Mouse (Mus musculus) hindbrain, postnatal 0 days (tissue): ENCODE results near the gene Megf8. TPM values are rescaled to one million over a fixed set of nuclear protein-coding genes. Genes with fewer than 3 reads are reported as not detected.
A peak's percentile ranks its signal among the peaks of the same experiment; 100 is the strongest.
"Not testable (repeated sequence)": the region's sequence is repeated elsewhere in the genome, so short reads cannot be mapped to it uniquely, and the experiment has no call there.

Source experiments
- ATAC-seq: fragments of 200-750 bp; cut with Nextera tagmentation; 2 replicates; pipeline ENCODE4 v1.8.0; 2017; ENCODE audit warnings: mild to moderate bottlenecking, moderate TSS enrichment, moderate library complexity
- DNase-seq: peaks from one replicate; pipeline ENCODE4 v3.0.0-alpha.2; 2015; ENCODE audit warnings: low spot score
- H3K27ac ChIP-seq: fragments of 300-500 bp; sonication (generic); 2 replicates; pipeline ENCODE4 v1.5.1; 2014; ENCODE audit warnings: mild to moderate bottlenecking
- H3K27me3 ChIP-seq: fragments of 300-500 bp; sonication (generic); 2 replicates; pipeline ENCODE4 v1.6.1; 2014; ENCODE audit warnings: low read length, mixed read lengths; ENCODE audit not compliant: insufficient read depth
- H3K36me3 ChIP-seq: fragments of 300-500 bp; sonication (generic); 2 replicates; pipeline ENCODE4 v1.6.1; 2014; ENCODE audit warnings: low read length, mixed read lengths; ENCODE audit not compliant: insufficient read depth
- H3K4me1 ChIP-seq: fragments of 300-500 bp; sonication (generic); 2 replicates; pipeline ENCODE4 v1.6.1; 2014; ENCODE audit warnings: antibody characterized with exemption, low read length, mixed read lengths; ENCODE audit not compliant: insufficient read depth
- H3K4me2 ChIP-seq: fragments of 300-500 bp; sonication (generic); 2 replicates; pipeline ENCODE4 v1.6.1; 2014; ENCODE audit warnings: low read depth, mild to moderate bottlenecking, low read length, moderate library complexity, mixed read lengths
- H3K4me3 ChIP-seq: fragments of 300-500 bp; sonication (generic); 2 replicates; pipeline ENCODE4 v1.5.1; 2014; ENCODE audit warnings: low read length
- H3K9ac ChIP-seq: fragments of 300-500 bp; sonication (generic); replicated peaks from 2 replicates; pipeline ENCODE4 v1.6.1; 2014; ENCODE audit warnings: mild to moderate bottlenecking, low read length, moderate library complexity, mixed read lengths
- H3K9me3 ChIP-seq: fragments of 300-500 bp; sonication (generic); 2 replicates; pipeline ENCODE4 v1.6.1; 2016; ENCODE audit warnings: low read length, mixed read lengths
- CTCF ChIP-seq: IDR thresholded peaks from 2 replicates; pipeline ENCODE4 v1.5.1; 2016; ENCODE audit warnings: antibody characterized with exemption, control low read depth, low read depth
- WGBS: fragments of 180-500 bp; shearing (Covaris S2); extraction: QIAGEN DNeasy Blood & Tissue Kit; methylation state at CpG from one replicate; pipeline ENCODE4 v1.1.7; 2014; 5-methylcytosine and 5-hydroxymethylcytosine counted together
- polyA plus RNA-seq: library from polyadenylated mRNA; unstranded; fragments of >200 nt; fragmentation: Nextera tagmentation; extraction: Ambion mirVana; gene quantifications from 2 replicates; pipeline ENCODE4 v1.2.1, GENCODE M21; 2015
- total RNA-seq: library from RNA; depleted of rRNA; stranded (reverse); fragments of >200 nt; gene quantifications from 2 replicates; pipeline ENCODE4 v1.2.3, GENCODE M21; 2014

Megf8 gene
- total and polyA plus RNA-seq, 2 experiments from 2014 or later, result 14.8 to 105 TPM

DNA sequence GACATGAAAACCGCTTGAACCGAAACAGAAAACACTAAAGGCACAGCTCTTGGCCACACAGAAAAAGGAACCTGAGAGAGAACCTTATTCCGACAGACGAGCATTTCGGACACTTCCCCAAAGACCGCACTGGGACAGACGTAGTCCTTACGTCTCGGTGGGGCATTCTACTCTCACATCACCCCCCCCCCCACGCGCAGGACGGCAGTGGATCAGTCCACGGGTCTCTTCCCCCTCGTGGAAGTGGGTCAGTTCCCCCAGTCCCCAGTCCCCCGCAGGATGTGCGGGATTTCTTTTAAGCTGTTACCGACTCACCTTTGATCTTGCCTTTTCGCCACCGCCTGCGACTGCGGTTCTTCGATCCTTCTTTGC lies 78.2 kb downstream of the Megf8 start:
- Histone ChIP-seq H3K4me1 (peaks cover 29% of the 10 kb centered on the region), H3K9me3 (no peaks in the 10 kb centered on the region), H3K4me2 (peak overlapping the region; percentile 82), H3K27ac (peak overlapping the region; percentile 75), H3K9ac (peak overlapping the region; percentile 63), H3K27me3 (no peaks in the 10 kb centered on the region), H3K36me3 (no peaks in the 10 kb centered on the region), H3K4me3 (peak overlapping the region; percentile 64)
- ATAC-seq (peak; percentile 64), DNase-seq (no peak)
- no peak for TF ChIP-seq CTCF
- WGBS, result under 1% methylated on average over 22 of the region's 22 CpGs

DNA sequence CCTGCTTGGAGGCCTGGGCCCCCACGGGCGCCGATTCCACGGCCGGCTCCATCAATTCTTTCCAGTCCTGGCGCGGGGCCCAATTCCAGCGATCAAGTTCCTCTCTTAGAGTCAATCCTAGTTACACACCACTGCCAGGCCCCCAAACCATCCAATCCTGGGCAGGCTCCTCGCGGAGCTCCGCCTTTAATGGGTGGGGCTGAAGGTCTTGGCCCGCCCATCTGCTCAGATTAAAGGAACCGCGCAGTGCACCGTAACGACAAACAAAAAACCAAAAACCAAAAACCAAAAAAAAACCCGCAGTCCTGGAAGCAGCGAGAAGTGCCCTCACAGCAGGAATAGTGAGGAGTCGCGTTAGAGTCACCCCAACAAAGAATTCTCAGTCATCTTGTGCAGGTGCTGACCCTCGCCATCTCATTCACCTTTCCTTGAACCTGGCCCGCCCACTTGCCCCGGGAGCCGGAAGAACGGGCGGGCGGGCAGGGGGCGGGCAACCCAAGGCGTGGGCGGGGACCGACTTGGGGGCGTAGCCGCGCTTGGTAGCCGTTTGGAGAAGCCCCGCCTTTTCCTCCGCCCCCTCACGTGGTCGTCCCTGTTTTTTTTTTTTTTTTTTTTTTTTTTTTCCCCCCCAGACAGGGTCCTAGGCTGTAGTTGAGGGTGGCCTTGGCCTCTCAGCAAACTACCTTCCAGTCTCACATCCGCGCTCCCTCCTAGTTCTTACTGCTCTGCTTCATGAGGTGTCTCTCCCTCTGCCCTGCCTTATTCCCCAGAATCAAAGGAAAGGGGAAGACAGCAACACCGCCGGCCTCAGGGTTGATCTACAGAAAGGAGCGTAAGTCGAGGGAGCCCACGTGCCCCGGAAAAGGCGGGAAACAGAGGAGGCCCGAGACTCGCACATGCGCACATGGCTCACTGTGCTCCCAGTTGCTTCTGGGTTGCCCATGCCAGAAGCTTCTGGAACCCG lies 78.9 kb downstream of the Megf8 start:
- ATAC-seq, result peak; percentile 98
- WGBS, result 4% methylated on average over 50 of the region's 52 CpGs
- peak overlapping the region; percentile 75 for H3K27ac ChIP-seq

DNA sequence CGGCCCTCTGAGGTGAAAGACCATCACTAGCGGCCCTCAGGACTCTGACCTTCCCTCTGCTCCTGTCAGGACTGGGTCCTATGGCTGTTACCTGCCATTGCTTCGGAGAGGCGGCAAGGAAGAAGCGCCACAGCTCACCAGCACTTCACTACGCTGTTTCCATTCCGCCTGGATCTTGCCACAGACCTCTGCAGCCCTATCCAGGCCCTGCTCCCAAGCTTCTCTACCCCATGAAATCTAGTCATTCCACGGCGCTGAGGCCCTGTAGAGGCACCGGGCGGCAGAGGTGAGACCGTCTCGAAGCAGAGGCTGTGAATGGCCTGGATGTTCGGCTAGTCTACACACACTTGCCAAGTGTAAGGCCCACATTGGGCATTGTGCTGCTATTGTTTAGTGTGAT lies 79.7 kb downstream of the Megf8 start:
- peak overlapping the region; percentile 64 for H3K4me3 ChIP-seq
- H3K4me2 ChIP-seq, result peak overlapping the region; percentile 82
- H3K27ac ChIP-seq, result peak overlapping the region; percentile 75; the same call in 1 of the 2 replicates
- WGBS, result 90% methylated on average over 14 of the region's 14 CpGs
- H3K9me3 ChIP-seq, result no peaks in the 10 kb centered on the region
- ATAC-seq, result no peak
- H3K36me3 ChIP-seq, result no peaks in the 10 kb centered on the region
- 0 out of 2 replicates have a peak overlapping the region, but pooled peaks have one; percentile 63 for H3K9ac ChIP-seq
- no peak for TF ChIP-seq CTCF
- DNase-seq, result no peak
- H3K4me1 ChIP-seq, result peaks cover 29% of the 10 kb centered on the region
- no peaks in the 10 kb centered on the region for H3K27me3 ChIP-seq

More for the DNA sequence above, 78.9 kb downstream of the Megf8 start:
- no peak for TF ChIP-seq CTCF
- peak overlapping the region; percentile 63 for H3K9ac ChIP-seq
- no peaks in the 10 kb centered on the region for H3K27me3 ChIP-seq
- H3K4me2 ChIP-seq, result peak overlapping the region; percentile 82
- H3K9me3 ChIP-seq, result no peaks in the 10 kb centered on the region
- peak overlapping the region; percentile 64 for H3K4me3 ChIP-seq
- DNase-seq, result peak; percentile 97
- peaks cover 29% of the 10 kb centered on the region for H3K4me1 ChIP-seq
- no peaks in the 10 kb centered on the region for H3K36me3 ChIP-seq

DNA sequence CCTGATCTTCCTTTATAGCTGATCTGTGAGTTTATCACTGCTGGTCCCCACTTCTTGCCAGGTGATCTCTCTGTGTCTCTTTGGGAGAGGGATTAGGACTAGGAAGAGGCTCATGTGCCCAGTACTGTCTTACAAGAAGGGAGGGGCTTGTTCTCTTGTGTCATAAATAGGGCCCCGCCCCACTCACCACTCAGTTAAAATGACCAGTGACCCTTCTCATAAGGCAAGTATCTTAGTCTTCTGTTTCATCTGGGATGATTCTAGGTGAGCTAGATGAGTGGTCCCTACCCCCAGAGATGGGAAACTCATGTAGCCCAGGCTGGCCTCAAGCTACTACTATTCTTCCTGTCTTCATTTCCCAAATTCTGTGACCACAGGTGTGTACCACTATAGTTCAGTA lies 81.6 kb downstream of the Megf8 start, which contains the start of gene Lipe:
Gene Lipe (minus strand): TSS at position 101 of the 400 bp plus-strand sequence.
- no peak within 1 kb of the TSS for H3K4me2 ChIP-seq
- WGBS, result 97% methylated on average over 1 of the region's 1 CpGs
- no peak within 1 kb of the TSS for H3K4me3 ChIP-seq
- TF ChIP-seq CTCF, result no peak
- H3K9ac ChIP-seq, result no peak within 1 kb of the TSS
- H3K9me3 ChIP-seq, result no peaks in the 10 kb centered on the region
- no peak within 1 kb of the TSS for H3K27ac ChIP-seq
- no peaks in the 10 kb centered on the region for H3K27me3 ChIP-seq
- ATAC-seq, result no peak
- H3K36me3 ChIP-seq, result no peaks in the 10 kb centered on the region
- peaks cover 20% of the 10 kb centered on the region for H3K4me1 ChIP-seq
- no peak for DNase-seq

DNA sequence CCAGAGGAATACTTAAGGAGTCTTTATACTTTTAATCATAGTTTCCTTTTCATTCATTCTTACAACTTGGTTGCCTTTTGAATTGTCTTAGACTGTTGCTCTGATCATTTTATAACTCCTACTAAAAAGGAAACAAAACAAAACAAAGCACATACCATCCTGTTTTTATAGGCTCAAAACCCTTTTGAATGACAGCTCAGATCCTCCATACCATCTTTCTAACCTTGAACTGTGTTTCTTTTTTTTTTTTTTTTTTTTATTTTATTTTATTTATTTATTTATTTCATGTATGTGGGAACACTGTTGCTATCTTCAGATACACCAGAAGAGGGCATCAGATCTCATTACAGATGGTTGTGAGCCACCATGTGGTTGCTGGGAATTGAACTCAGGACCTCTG lies 82.1 kb downstream of the Megf8 start:
- DNase-seq, H3K4me2 ChIP-seq, H3K4me3 ChIP-seq, H3K9me3 ChIP-seq, H3K27me3 ChIP-seq, H3K9ac ChIP-seq, ATAC-seq, H3K36me3 ChIP-seq, H3K27ac ChIP-seq: not testable (repeated sequence)
- peaks cover 15% of the 10 kb centered on the region for H3K4me1 ChIP-seq

DNA sequence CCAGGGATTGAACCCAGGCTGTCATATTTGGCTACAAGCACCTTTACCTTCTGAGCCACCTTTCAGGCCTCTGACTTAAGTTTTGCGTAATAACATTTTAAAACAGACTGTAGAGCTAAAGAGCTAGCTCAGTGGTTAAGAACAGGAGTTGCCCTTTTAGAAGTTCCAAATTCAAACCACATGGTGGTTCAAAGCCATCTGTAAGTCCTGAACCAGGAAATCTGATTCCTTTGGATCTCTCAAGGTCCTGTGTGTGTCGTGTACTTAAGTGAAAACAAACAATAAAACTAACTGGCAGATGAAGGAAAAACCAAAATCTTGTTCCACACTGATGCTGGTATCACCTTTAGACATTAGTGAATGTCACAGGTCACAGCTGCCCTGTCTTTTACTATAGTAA lies 84.6 kb downstream of the Megf8 start:
- ATAC-seq (no peak), DNase-seq (no peak)
- Histone ChIP-seq H3K36me3 (no peaks in the 10 kb centered on the region), H3K27me3 (no peaks in the 10 kb centered on the region), H3K4me1 (peaks cover 3% of the 10 kb centered on the region; the same call in 1 of the 2 replicates), H3K4me3 (no peak overlapping the region), H3K27ac (no peak overlapping the region), H3K9me3 (no peaks in the 10 kb centered on the region), H3K4me2 (no peak overlapping the region), H3K9ac (no peak overlapping the region)
- 68% methylated on average over 2 of the region's 2 CpGs for WGBS
- no peak for TF ChIP-seq CTCF

DNA sequence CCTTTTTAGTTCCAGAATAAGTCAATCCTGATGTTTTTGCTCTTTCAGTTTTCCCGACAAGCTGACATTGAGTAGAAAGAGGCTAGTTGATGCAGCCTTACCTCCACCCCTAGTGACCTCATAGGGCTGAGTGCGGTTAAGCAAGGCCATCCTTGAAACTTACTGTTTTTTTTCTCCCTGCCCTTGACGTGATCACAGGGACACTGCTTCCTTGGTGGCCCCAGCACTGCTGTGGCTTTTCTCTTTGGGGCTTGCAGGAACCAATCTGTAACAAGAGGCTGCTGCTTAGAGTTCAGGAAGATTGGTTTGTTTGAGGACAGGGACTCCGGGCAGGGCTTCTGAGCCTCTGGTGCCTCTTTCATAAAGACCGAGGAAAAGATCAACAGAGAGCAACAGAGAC lies 85.0 kb downstream of the Megf8 start:
- Histone ChIP-seq H3K36me3 (no peaks in the 10 kb centered on the region), H3K4me3 (no peak overlapping the region), H3K9ac (no peak overlapping the region), H3K27me3 (no peaks in the 10 kb centered on the region), H3K4me2 (no peak overlapping the region), H3K4me1 (no peaks in the 10 kb centered on the region), H3K27ac (no peak overlapping the region), H3K9me3 (no peaks in the 10 kb centered on the region)
- WGBS, result 34% methylated on average over 5 of the region's 5 CpGs
- DNase-seq (no peak), ATAC-seq (no peak)
- no peak for TF ChIP-seq CTCF
